Mouse (Mus musculus) ES-E14 (cell line): ENCODE data around the gene Anpep.

Experiments used
- CHD2 ChIP-seq: IDR thresholded peaks from 2 replicates; pipeline ENCODE4 v1.6.1; 2014; ENCODE audit warnings: mild to moderate bottlenecking, low read depth, low read length, inconsistent platforms
- HCFC1 ChIP-seq: IDR thresholded peaks from 2 replicates; pipeline ENCODE4 v1.6.1; 2012; ENCODE audit warnings: low read length, inconsistent platforms, borderline replicate concordance; ENCODE audit not compliant: insufficient read depth
- MAFK ChIP-seq: IDR thresholded peaks from 2 replicates; pipeline ENCODE4 v1.6.1; 2014; ENCODE audit warnings: mild to moderate bottlenecking, low read depth, low read length, inconsistent platforms; ENCODE audit not compliant: insufficient read depth
- ZNF384 ChIP-seq: IDR thresholded peaks from 2 replicates; pipeline ENCODE4 v1.6.1; 2012; ENCODE audit warnings: low read depth, low read length, inconsistent platforms

- TF ChIP-seq MAFK (no peak), CHD2 (no peak), HCFC1 (no peak), ZNF384 (no peak)
Measured at GRCm38 (mm10) chr7:79867861-79868260, 7.0 kb upstream of the Anpep start.
